Mouse (Mus musculus): ENCODE data around the gene Tex38. TPM values are rescaled to one million over a fixed set of nuclear protein-coding genes. Genes with fewer than 3 reads are reported as not detected.
A peak's percentile ranks its signal among the peaks of the same experiment; 100 is the strongest.

The Tex38 gene
- polyA plus RNA-seq, 1 experiment from 2014 or later = not detected

DNA sequence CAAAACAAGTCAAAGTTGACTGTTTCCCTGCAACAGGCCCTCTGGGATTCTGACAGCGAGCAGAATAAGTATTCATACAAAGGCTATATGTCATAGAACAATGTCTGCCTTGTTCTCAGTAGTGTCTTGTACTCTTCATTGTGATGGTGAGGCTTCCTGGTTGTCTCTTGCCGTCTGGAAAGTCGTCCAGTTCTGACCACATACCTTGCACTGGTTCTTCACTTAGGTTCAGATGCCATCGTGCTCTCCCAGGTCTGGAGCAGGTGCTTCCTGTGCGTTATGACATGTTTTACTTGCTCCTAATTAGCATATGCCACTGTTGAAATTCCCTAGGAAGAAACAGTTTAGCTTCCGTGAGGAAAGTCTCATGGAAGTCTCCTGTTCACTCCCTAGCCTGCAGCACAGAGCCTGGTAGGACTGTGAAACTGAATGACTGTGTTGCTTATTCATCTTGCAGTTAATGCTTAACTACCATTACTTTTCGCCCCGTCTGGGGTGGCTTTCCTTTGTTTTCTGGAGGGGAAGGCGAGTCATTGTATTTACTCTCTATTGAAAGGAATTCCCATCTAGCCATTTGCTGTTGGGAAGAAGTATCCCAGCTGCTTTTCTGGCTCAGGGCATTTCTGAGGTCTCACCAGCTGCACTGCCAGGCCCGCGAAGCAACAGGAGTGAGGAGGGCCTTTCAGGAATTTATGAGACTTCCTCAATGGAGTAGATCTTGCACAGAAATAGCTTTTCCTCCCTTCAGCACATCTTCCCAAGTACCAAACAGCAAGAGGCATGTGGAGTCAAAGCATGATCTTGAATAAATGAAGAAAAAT lies 13.0 kb downstream of the Tex38 start:
- WGBS = 80% methylated on average over 11 of the region's 11 CpGs
- H3K27me3 ChIP-seq = no peaks in the 10 kb centered on the region
- no peak overlapping the region for H3K4me2 ChIP-seq
- no peak overlapping the region for H3K27ac ChIP-seq
- H3K9ac ChIP-seq = no peak overlapping the region
- H3K4me1 ChIP-seq (replicated peaks) = no peaks in the 10 kb centered on the region
- no peak overlapping the region for H3K4me3 ChIP-seq
- H3K36me3 ChIP-seq = peaks cover 43% of the 10 kb centered on the region; the same call in 1 of the 2 replicates
- ATAC-seq (replicated peaks; ENCODE audit: insufficient number of reproducible peaks, insufficient read depth, low FRiP score, low read depth) = no peak
- no peaks in the 10 kb centered on the region for H3K9me3 ChIP-seq (replicated peaks)

GRCm38 (mm10) chr4:115764581-115764980 lies 16.2 kb downstream of the Tex38 start:
- H3K4me1 ChIP-seq (replicated peaks) = no peaks in the 10 kb centered on the region
- ATAC-seq (replicated peaks; ENCODE audit: insufficient number of reproducible peaks, insufficient read depth, low FRiP score, low read depth) = no peak
- peaks cover 47% of the 10 kb centered on the region for H3K36me3 ChIP-seq
- no peaks in the 10 kb centered on the region for H3K9me3 ChIP-seq (replicated peaks)
- H3K27ac ChIP-seq = no peak overlapping the region
- H3K27me3 ChIP-seq = no peaks in the 10 kb centered on the region
- H3K9ac ChIP-seq = no peak overlapping the region
- WGBS = 95% methylated on average over 11 of the region's 11 CpGs
- no peak overlapping the region for H3K4me3 ChIP-seq
- no peak overlapping the region for H3K4me2 ChIP-seq

GRCm38 (mm10) chr4:115761206-115761605 lies 19.6 kb downstream of the Tex38 start:
- Histone ChIP-seq H3K4me3 (no peak overlapping the region), H3K36me3 (peaks cover 42% of the 10 kb centered on the region), H3K4me2 (no peak overlapping the region), H3K9ac (no peak overlapping the region), H3K27me3 (no peaks in the 10 kb centered on the region), H3K27ac (no peak overlapping the region), H3K4me1 (replicated peaks) (no peaks in the 10 kb centered on the region), H3K9me3 (replicated peaks) (no peaks in the 10 kb centered on the region)
- 64% methylated on average over 3 of the region's 3 CpGs for WGBS
- ATAC-seq (replicated peaks; ENCODE audit: insufficient number of reproducible peaks, insufficient read depth, low FRiP score, low read depth) = no peak

DNA sequence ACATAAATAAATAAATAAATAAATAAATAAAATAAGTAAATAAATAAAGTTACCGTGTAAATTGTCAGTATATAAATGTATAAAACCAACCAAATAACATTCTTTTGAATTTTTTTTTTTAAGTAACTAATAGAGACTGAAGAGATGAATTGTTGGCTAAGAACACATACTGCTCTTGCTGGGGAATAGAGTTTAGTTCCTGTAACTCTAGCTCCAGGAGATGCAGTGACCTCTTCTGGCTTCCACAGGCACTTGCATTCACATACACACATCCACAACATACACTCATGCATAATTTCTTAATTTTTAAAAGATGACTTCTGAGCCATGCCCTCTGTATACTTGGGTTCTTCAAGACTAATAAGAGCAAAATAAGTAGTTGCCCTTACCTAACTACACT lies 26.0 kb downstream of the Tex38 start:
- H3K4me2 ChIP-seq = no peak overlapping the region
- WGBS = 96% methylated on average over 1 of the region's 1 CpGs
- H3K36me3 ChIP-seq = peaks cover 28% of the 10 kb centered on the region
- ATAC-seq (replicated peaks; ENCODE audit: insufficient number of reproducible peaks, insufficient read depth, low FRiP score, low read depth) = no peak
- H3K4me1 ChIP-seq (replicated peaks) = no peaks in the 10 kb centered on the region
- no peaks in the 10 kb centered on the region for H3K27me3 ChIP-seq
- no peaks in the 10 kb centered on the region for H3K9me3 ChIP-seq (replicated peaks)
- H3K9ac ChIP-seq = no peak overlapping the region
- no peak overlapping the region for H3K4me3 ChIP-seq
- no peak overlapping the region for H3K27ac ChIP-seq

DNA sequence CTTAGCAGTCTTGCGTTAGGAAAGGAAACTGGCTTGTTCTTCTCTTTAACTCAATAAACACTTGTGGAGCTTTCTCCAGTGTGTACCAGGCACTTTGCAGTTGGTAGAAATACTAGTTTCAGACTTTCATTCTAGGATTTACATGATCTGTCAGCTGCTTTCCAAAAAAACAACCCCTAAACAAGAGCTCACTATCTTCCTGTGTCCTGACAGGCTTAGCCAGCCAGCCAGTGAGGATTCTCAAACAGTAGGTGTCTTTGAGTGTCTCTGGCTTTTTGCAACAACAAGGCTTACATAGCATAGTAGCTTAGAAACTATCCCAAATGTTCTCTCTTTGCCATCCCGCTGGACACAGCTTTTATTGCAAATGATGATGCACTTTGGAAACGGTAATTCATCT lies 26.7 kb downstream of the Tex38 start:
- ATAC-seq (replicated peaks; ENCODE audit: insufficient number of reproducible peaks, insufficient read depth, low FRiP score, low read depth) = no peak
- no peak overlapping the region for H3K27ac ChIP-seq
- H3K9ac ChIP-seq = no peak overlapping the region
- 91% methylated on average over 3 of the region's 3 CpGs for WGBS
- H3K36me3 ChIP-seq = peaks cover 27% of the 10 kb centered on the region
- H3K4me3 ChIP-seq = no peak overlapping the region
- no peaks in the 10 kb centered on the region for H3K9me3 ChIP-seq (replicated peaks)
- no peaks in the 10 kb centered on the region for H3K27me3 ChIP-seq
- H3K4me2 ChIP-seq = no peak overlapping the region
- H3K4me1 ChIP-seq (replicated peaks) = no peaks in the 10 kb centered on the region

- Histone ChIP-seq H3K27me3 (no peaks in the 10 kb centered on the region), H3K4me1 (replicated peaks) (no peaks in the 10 kb centered on the region), H3K9ac (no peak overlapping the region), H3K4me3 (no peak overlapping the region), H3K27ac (no peak overlapping the region), H3K4me2 (no peak overlapping the region), H3K36me3 (peaks cover 33% of the 10 kb centered on the region), H3K9me3 (replicated peaks) (no peaks in the 10 kb centered on the region)
- 61% methylated on average over 1 of the region's 1 CpGs for WGBS
- no peak for ATAC-seq (replicated peaks; ENCODE audit: insufficient number of reproducible peaks, insufficient read depth, low FRiP score, low read depth)
These were observed 31.5 kb downstream of the Tex38 start for GRCm38 (mm10) chr4:115749336-115749735.

GRCm38 (mm10) chr4:115748181-115748580 lies 32.6 kb downstream of the Tex38 start:
- Histone ChIP-seq H3K36me3 (peaks cover 30% of the 10 kb centered on the region), H3K27me3 (no peaks in the 10 kb centered on the region)

GRCm38 (mm10) chr4:115743096-115743495 lies 37.7 kb downstream of the Tex38 start:
- no peak overlapping the region for H3K27ac ChIP-seq
- no peaks in the 10 kb centered on the region for H3K27me3 ChIP-seq
- H3K4me3 ChIP-seq = no peak overlapping the region
- 60% methylated on average over 4 of the region's 4 CpGs for WGBS
- ATAC-seq (replicated peaks; ENCODE audit: insufficient number of reproducible peaks, insufficient read depth, low FRiP score, low read depth) = no peak
- peaks cover 19% of the 10 kb centered on the region for H3K36me3 ChIP-seq
- H3K9me3 ChIP-seq (replicated peaks) = no peaks in the 10 kb centered on the region
- no peak overlapping the region for H3K9ac ChIP-seq
- no peak overlapping the region for H3K4me2 ChIP-seq
- peaks cover 20% of the 10 kb centered on the region for H3K4me1 ChIP-seq (replicated peaks)

More at GRCm38 (mm10) chr4:115748181-115748580, 32.6 kb downstream of the Tex38 start:
- Histone ChIP-seq H3K4me3 (no peak overlapping the region), H3K4me1 (replicated peaks) (no peaks in the 10 kb centered on the region), H3K9me3 (replicated peaks) (no peaks in the 10 kb centered on the region), H3K9ac (no peak overlapping the region), H3K27ac (no peak overlapping the region), H3K4me2 (no peak overlapping the region)
- 77% methylated on average over 1 of the region's 1 CpGs for WGBS
- ATAC-seq (replicated peaks; ENCODE audit: insufficient number of reproducible peaks, insufficient read depth, low FRiP score, low read depth) = no peak

GRCm38 (mm10) chr4:115742658-115743057 lies 38.2 kb downstream of the Tex38 start:
- H3K27me3 ChIP-seq = no peaks in the 10 kb centered on the region
- H3K36me3 ChIP-seq = peaks cover 15% of the 10 kb centered on the region
- H3K9me3 ChIP-seq (replicated peaks) = no peaks in the 10 kb centered on the region
- peaks cover 20% of the 10 kb centered on the region for H3K4me1 ChIP-seq (replicated peaks)
- ATAC-seq (replicated peaks; ENCODE audit: insufficient number of reproducible peaks, insufficient read depth, low FRiP score, low read depth) = no peak
- H3K27ac ChIP-seq = no peak overlapping the region
- H3K4me3 ChIP-seq = no peak overlapping the region
- no peak overlapping the region for H3K4me2 ChIP-seq
- H3K9ac ChIP-seq = no peak overlapping the region

- Histone ChIP-seq H3K9me3 (replicated peaks) (no peaks in the 10 kb centered on the region), H3K36me3 (peaks cover 11% of the 10 kb centered on the region), H3K27ac (no peak overlapping the region), H3K9ac (peak overlapping the region; percentile 87), H3K27me3 (no peaks in the 10 kb centered on the region; the same call in none of the 2 replicates), H3K4me1 (replicated peaks) (peaks cover 20% of the 10 kb centered on the region), H3K4me2 (peak overlapping the region; percentile 73), H3K4me3 (peak overlapping the region; percentile 91)
- no peak for ATAC-seq (replicated peaks; ENCODE audit: insufficient number of reproducible peaks, insufficient read depth, low FRiP score, low read depth)
- WGBS = 34% methylated on average over 13 of the region's 13 CpGs
These were observed 42.3 kb downstream of the Tex38 start for GRCm38 (mm10) chr4:115738481-115738985.

DNA sequence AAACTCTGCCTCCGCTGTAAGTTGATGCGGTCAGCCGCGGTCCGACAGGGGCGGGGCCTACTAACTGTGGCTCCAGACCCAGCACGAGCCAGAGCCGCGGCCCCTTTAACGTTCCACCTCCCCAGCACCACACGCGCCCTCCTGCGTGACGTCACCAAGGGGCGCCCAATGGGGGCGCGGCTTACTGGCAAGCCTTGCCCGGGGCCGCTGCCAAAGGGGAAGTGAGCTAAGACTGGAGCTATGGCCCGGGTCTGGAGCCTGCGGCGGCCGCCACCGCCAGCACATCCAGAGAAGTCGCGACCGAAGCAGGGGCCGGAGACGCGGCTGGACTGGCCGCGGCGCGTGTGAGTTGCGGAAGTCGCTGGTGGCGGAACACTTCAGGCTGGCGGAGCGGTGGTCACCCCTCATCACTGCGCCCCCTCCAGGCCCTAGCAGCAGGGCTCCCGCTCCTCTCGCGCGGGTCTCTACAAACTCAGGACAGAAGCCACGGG lies 43.2 kb downstream of the Tex38 start, which contains the start of gene Efcab14:
Efcab14 (plus strand) TSS at position 194 of the 491 bp plus-strand sequence.
- H3K4me1 ChIP-seq (replicated peaks) = peaks cover 18% of the 10 kb centered on the region
- peak within 1 kb of the TSS; percentile 73 for H3K4me2 ChIP-seq
- H3K36me3 ChIP-seq = peaks cover 9% of the 10 kb centered on the region; the same call in 1 of the 2 replicates
- WGBS = under 1% methylated on average over 45 of the region's 45 CpGs
- H3K27ac ChIP-seq = peak within 1 kb of the TSS; percentile 94
- H3K27me3 ChIP-seq = no peaks in the 10 kb centered on the region; the same call in none of the 2 replicates
- peak within 1 kb of the TSS; percentile 87 for H3K9ac ChIP-seq
- peak; percentile 100 for ATAC-seq (replicated peaks; ENCODE audit: insufficient number of reproducible peaks, insufficient read depth, low FRiP score, low read depth)
- no peaks in the 10 kb centered on the region for H3K9me3 ChIP-seq (replicated peaks)
- H3K4me3 ChIP-seq = peak within 1 kb of the TSS; percentile 91
